Mouse (Mus musculus) ES-E14 (cell line): ENCODE results near the gene Zmiz1.

Experiments
- CHD2 ChIP-seq: IDR thresholded peaks from 2 replicates; pipeline ENCODE4 v1.6.1; 2014; ENCODE audit warnings: mild to moderate bottlenecking, low read depth, low read length, inconsistent platforms
- ZC3H11A ChIP-seq: IDR thresholded peaks from 2 replicates; pipeline ENCODE4 v1.6.1; 2012; ENCODE audit warnings: low read depth, mild to moderate bottlenecking, inconsistent platforms, low read length, borderline replicate concordance

DNA sequence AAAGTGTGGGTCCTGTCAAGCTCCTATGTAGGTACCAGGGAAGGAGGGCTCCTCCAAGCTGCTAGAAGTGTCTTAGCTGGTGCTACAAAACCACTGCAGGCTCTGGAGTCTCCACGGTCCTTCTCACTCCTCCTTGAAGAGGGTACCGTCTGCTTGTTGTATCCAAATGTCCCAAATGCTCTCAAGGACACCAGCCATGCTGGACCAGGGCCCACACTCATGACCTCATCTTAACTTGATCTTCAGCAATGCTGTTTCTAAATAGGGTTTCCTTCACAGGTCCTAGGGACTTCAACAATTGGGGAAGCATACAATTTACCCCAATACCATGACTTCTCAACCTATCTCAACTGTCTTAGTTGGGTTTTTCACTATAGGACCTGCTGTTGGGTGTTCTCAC, 143.0 kb downstream of the Zmiz1 start:
- TF ChIP-seq CHD2 = no peak
- TF ChIP-seq ZC3H11A = no peak
